Mouse (Mus musculus): ENCODE measurements around the gene Cfap206. TPM values are rescaled to one million over a fixed set of nuclear protein-coding genes. Genes with fewer than 3 reads are reported as not detected.

Cfap206 gene
- polyA plus RNA-seq, 1 experiment: 463 TPM

GRCm38 (mm10) chr4:34703029-34703428 lies 27.0 kb downstream of the Cfap206 start:
- Histone ChIP-seq H3K4me3 (ENCODE audit: control insufficient read depth, low read depth, low read length) (no peak overlapping the region), H3K27me3 (ENCODE audit: control insufficient read depth, insufficient read depth, low read length) (no peaks in the 10 kb centered on the region), H3K4me1 (ENCODE audit: control insufficient read depth, insufficient read depth, low read length) (no peaks in the 10 kb centered on the region), H3K36me3 (ENCODE audit: control insufficient read depth, insufficient read depth, low read length) (no peaks in the 10 kb centered on the region), H3K27ac (ENCODE audit: control insufficient read depth, insufficient read depth, low read depth, low read length) (no peak overlapping the region)
- TF ChIP-seq CTCF (IDR thresholded peaks at IDR 0.05; ENCODE audit: control insufficient read depth, insufficient read depth, insufficient replicate concordance, low read depth, low read length) (no peak), POLR2A (IDR thresholded peaks at IDR 0.05; ENCODE audit: control insufficient read depth, low read depth, low read length) (no peak)

- TF ChIP-seq CTCF (IDR thresholded peaks at IDR 0.05; ENCODE audit: control insufficient read depth, insufficient read depth, insufficient replicate concordance, low read depth, low read length): no peak
- TF ChIP-seq POLR2A (IDR thresholded peaks at IDR 0.05; ENCODE audit: control insufficient read depth, low read depth, low read length): no peak
- no peaks in the 10 kb centered on the region for H3K36me3 ChIP-seq (ENCODE audit: control insufficient read depth, insufficient read depth, low read length)
- no peak overlapping the region for H3K27ac ChIP-seq (ENCODE audit: control insufficient read depth, insufficient read depth, low read depth, low read length)
- H3K4me3 ChIP-seq (ENCODE audit: control insufficient read depth, low read depth, low read length): no peak overlapping the region
- H3K4me1 ChIP-seq (ENCODE audit: control insufficient read depth, insufficient read depth, low read length): no peaks in the 10 kb centered on the region
- H3K27me3 ChIP-seq (ENCODE audit: control insufficient read depth, insufficient read depth, low read length): no peaks in the 10 kb centered on the region
These were observed 27.8 kb downstream of the Cfap206 start for GRCm38 (mm10) chr4:34702231-34702630.

GRCm38 (mm10) chr4:34701528-34701927 lies 28.5 kb downstream of the Cfap206 start:
- TF ChIP-seq POLR2A (IDR thresholded peaks at IDR 0.05; ENCODE audit: control insufficient read depth, low read depth, low read length) (no peak), CTCF (IDR thresholded peaks at IDR 0.05; ENCODE audit: control insufficient read depth, insufficient read depth, insufficient replicate concordance, low read depth, low read length) (peak; percentile 75)
- H3K4me1 ChIP-seq (ENCODE audit: control insufficient read depth, insufficient read depth, low read length): no peaks in the 10 kb centered on the region
- H3K27ac ChIP-seq (ENCODE audit: control insufficient read depth, insufficient read depth, low read depth, low read length): no peak overlapping the region
- H3K27me3 ChIP-seq (ENCODE audit: control insufficient read depth, insufficient read depth, low read length): no peaks in the 10 kb centered on the region
- H3K4me3 ChIP-seq (ENCODE audit: control insufficient read depth, low read depth, low read length): no peak overlapping the region
- H3K36me3 ChIP-seq (ENCODE audit: control insufficient read depth, insufficient read depth, low read length): no peaks in the 10 kb centered on the region

GRCm38 (mm10) chr4:34688021-34688420 lies 42.0 kb downstream of the Cfap206 start:
- Histone ChIP-seq H3K27ac (ENCODE audit: control insufficient read depth, insufficient read depth, low read depth, low read length) (no peak overlapping the region), H3K4me1 (ENCODE audit: control insufficient read depth, insufficient read depth, low read length) (no peaks in the 10 kb centered on the region; the same call in 1 of the 2 replicates), H3K27me3 (ENCODE audit: control insufficient read depth, insufficient read depth, low read length) (no peaks in the 10 kb centered on the region), H3K36me3 (ENCODE audit: control insufficient read depth, insufficient read depth, low read length) (no peaks in the 10 kb centered on the region), H3K4me3 (ENCODE audit: control insufficient read depth, low read depth, low read length) (no peak overlapping the region)
- TF ChIP-seq CTCF (IDR thresholded peaks at IDR 0.05; ENCODE audit: control insufficient read depth, insufficient read depth, insufficient replicate concordance, low read depth, low read length): no peak
- TF ChIP-seq POLR2A (IDR thresholded peaks at IDR 0.05; ENCODE audit: control insufficient read depth, low read depth, low read length): no peak

GRCm38 (mm10) chr4:34686874-34687567 lies 43.0 kb downstream of the Cfap206 start, which contains the start of gene Slc35a1:
Slc35a1 (minus strand) TSS chr4:34687438.
- H3K27me3 ChIP-seq (ENCODE audit: control insufficient read depth, insufficient read depth, low read length): no peaks in the 10 kb centered on the region
- H3K4me1 ChIP-seq (ENCODE audit: control insufficient read depth, insufficient read depth, low read length): no peaks in the 10 kb centered on the region; the same call in 1 of the 2 replicates
- H3K36me3 ChIP-seq (ENCODE audit: control insufficient read depth, insufficient read depth, low read length): no peaks in the 10 kb centered on the region
- H3K27ac ChIP-seq (ENCODE audit: control insufficient read depth, insufficient read depth, low read depth, low read length): peak within 1 kb of the TSS; percentile 73
- H3K4me3 ChIP-seq (ENCODE audit: control insufficient read depth, low read depth, low read length): peak within 1 kb of the TSS; percentile 93
- TF ChIP-seq POLR2A (IDR thresholded peaks at IDR 0.05; ENCODE audit: control insufficient read depth, low read depth, low read length): peak; percentile 77
- TF ChIP-seq CTCF (IDR thresholded peaks at IDR 0.05; ENCODE audit: control insufficient read depth, insufficient read depth, insufficient replicate concordance, low read depth, low read length): no peak

- no peak overlapping the region for H3K27ac ChIP-seq (ENCODE audit: control insufficient read depth, insufficient read depth, low read depth, low read length)
- TF ChIP-seq CTCF (IDR thresholded peaks at IDR 0.05; ENCODE audit: control insufficient read depth, insufficient read depth, insufficient replicate concordance, low read depth, low read length) (no peak), POLR2A (IDR thresholded peaks at IDR 0.05; ENCODE audit: control insufficient read depth, low read depth, low read length) (no peak)
- no peaks in the 10 kb centered on the region for H3K27me3 ChIP-seq (ENCODE audit: control insufficient read depth, insufficient read depth, low read length)
- H3K4me1 ChIP-seq (ENCODE audit: control insufficient read depth, insufficient read depth, low read length): no peaks in the 10 kb centered on the region
- no peaks in the 10 kb centered on the region for H3K36me3 ChIP-seq (ENCODE audit: control insufficient read depth, insufficient read depth, low read length)
- no peak overlapping the region for H3K4me3 ChIP-seq (ENCODE audit: control insufficient read depth, low read depth, low read length)
These were observed 49.5 kb downstream of the Cfap206 start for GRCm38 (mm10) chr4:34680530-34680929.

GRCm38 (mm10) chr4:34673721-34674120 lies 56.3 kb downstream of the Cfap206 start:
- Histone ChIP-seq H3K4me1 (ENCODE audit: control insufficient read depth, insufficient read depth, low read length) (no peaks in the 10 kb centered on the region), H3K36me3 (ENCODE audit: control insufficient read depth, insufficient read depth, low read length) (no peaks in the 10 kb centered on the region), H3K27ac (ENCODE audit: control insufficient read depth, insufficient read depth, low read depth, low read length) (no peak overlapping the region), H3K4me3 (ENCODE audit: control insufficient read depth, low read depth, low read length) (no peak overlapping the region), H3K27me3 (ENCODE audit: control insufficient read depth, insufficient read depth, low read length) (no peaks in the 10 kb centered on the region)
- TF ChIP-seq CTCF (IDR thresholded peaks at IDR 0.05; ENCODE audit: control insufficient read depth, insufficient read depth, insufficient replicate concordance, low read depth, low read length): no peak
- no peak for TF ChIP-seq POLR2A (IDR thresholded peaks at IDR 0.05; ENCODE audit: control insufficient read depth, low read depth, low read length)
